Mouse (Mus musculus): ENCODE data around the gene Zfp148. TPM values are rescaled to one million over a fixed set of nuclear protein-coding genes. Genes with fewer than 3 reads are reported as not detected.
"Not testable (repeated sequence)": the region's sequence is repeated elsewhere in the genome, so short reads cannot be mapped to it uniquely, and the experiment has no call there.

Zfp148 gene
- polyA plus RNA-seq, 1 experiment from 2014 or later, result 72.5 TPM

- no peak overlapping the region for H3K4me2 ChIP-seq (replicated peaks)
- no peak overlapping the region for H3K27ac ChIP-seq
- peaks cover 19% of the 10 kb centered on the region for H3K4me1 ChIP-seq
- no peaks in the 10 kb centered on the region for H3K36me3 ChIP-seq
- H3K9ac ChIP-seq, result no peak overlapping the region
- no peak for ATAC-seq (ENCODE audit: low FRiP score, low read depth)
- H3K27me3 ChIP-seq, result no peaks in the 10 kb centered on the region
- no peak overlapping the region for H3K4me3 ChIP-seq
- WGBS, result 93% methylated on average over 3 of the region's 3 CpGs
- no peaks in the 10 kb centered on the region for H3K9me3 ChIP-seq
Observed at GRCm38 (mm10) chr16:33383584-33383983, 2.9 kb downstream of the Zfp148 start.

GRCm38 (mm10) chr16:33384057-33384456 lies 3.4 kb downstream of the Zfp148 start:
- ATAC-seq (ENCODE audit: low FRiP score, low read depth); H3K9me3 ChIP-seq; H3K27me3 ChIP-seq; H3K4me2 ChIP-seq (replicated peaks); H3K4me3 ChIP-seq; H3K36me3 ChIP-seq; H3K9ac ChIP-seq; H3K27ac ChIP-seq: not testable (repeated sequence)
- WGBS, result 64% methylated on average over 2 of the region's 2 CpGs
- peaks cover 19% of the 10 kb centered on the region for H3K4me1 ChIP-seq

GRCm38 (mm10) chr16:33387013-33387412 lies 6.4 kb downstream of the Zfp148 start:
- Histone ChIP-seq H3K4me1 (peaks cover 10% of the 10 kb centered on the region), H3K4me2 (replicated peaks) (no peak overlapping the region), H3K4me3 (no peak overlapping the region), H3K36me3 (no peaks in the 10 kb centered on the region), H3K9me3 (no peaks in the 10 kb centered on the region), H3K27me3 (no peaks in the 10 kb centered on the region), H3K9ac (no peak overlapping the region), H3K27ac (no peak overlapping the region)
- no peak for ATAC-seq (ENCODE audit: low FRiP score, low read depth)
- WGBS, result 84% methylated on average over 2 of the region's 2 CpGs

- H3K9ac ChIP-seq, result no peak overlapping the region
- no peaks in the 10 kb centered on the region for H3K36me3 ChIP-seq
- no peak overlapping the region for H3K4me2 ChIP-seq (replicated peaks)
- 96% methylated on average over 2 of the region's 2 CpGs for WGBS
- no peak for ATAC-seq (ENCODE audit: low FRiP score, low read depth)
- no peak overlapping the region for H3K4me3 ChIP-seq
- no peaks in the 10 kb centered on the region for H3K27me3 ChIP-seq
- no peaks in the 10 kb centered on the region for H3K9me3 ChIP-seq
- H3K4me1 ChIP-seq, result peaks cover 6% of the 10 kb centered on the region
- H3K27ac ChIP-seq, result no peak overlapping the region
Observed at GRCm38 (mm10) chr16:33387420-33387819, 6.8 kb downstream of the Zfp148 start.

- Histone ChIP-seq H3K27ac (peak overlapping the region; percentile 74; the same call in 1 of the 2 replicates), H3K36me3 (no peaks in the 10 kb centered on the region), H3K4me2 (replicated peaks) (peak overlapping the region; percentile 82), H3K9ac (peak overlapping the region; percentile 72), H3K4me1 (peaks cover 37% of the 10 kb centered on the region), H3K27me3 (no peaks in the 10 kb centered on the region), H3K9me3 (no peaks in the 10 kb centered on the region), H3K4me3 (peak overlapping the region; percentile 50)
- WGBS, result 1% methylated on average over 28 of the region's 28 CpGs
- ATAC-seq (ENCODE audit: low FRiP score, low read depth), result peak; percentile 84
Observed at GRCm38 (mm10) chr16:33399913-33400782, 19.5 kb downstream of the Zfp148 start.

- Histone ChIP-seq H3K27me3 (no peaks in the 10 kb centered on the region), H3K9ac (no peak overlapping the region), H3K4me3 (no peak overlapping the region), H3K36me3 (no peaks in the 10 kb centered on the region), H3K9me3 (no peaks in the 10 kb centered on the region), H3K27ac (no peak overlapping the region), H3K4me2 (replicated peaks) (no peak overlapping the region), H3K4me1 (peaks cover 37% of the 10 kb centered on the region)
- 71% methylated on average over 4 of the region's 4 CpGs for WGBS
- ATAC-seq (ENCODE audit: low FRiP score, low read depth), result no peak
Observed at GRCm38 (mm10) chr16:33400943-33401342, 20.3 kb downstream of the Zfp148 start.

GRCm38 (mm10) chr16:33403258-33403657 lies 22.6 kb downstream of the Zfp148 start:
- Histone ChIP-seq H3K4me2 (replicated peaks) (no peak overlapping the region), H3K4me1 (peaks cover 37% of the 10 kb centered on the region), H3K9me3 (no peaks in the 10 kb centered on the region), H3K27ac (no peak overlapping the region), H3K4me3 (no peak overlapping the region), H3K9ac (no peak overlapping the region), H3K36me3 (no peaks in the 10 kb centered on the region), H3K27me3 (no peaks in the 10 kb centered on the region)
- WGBS, result 88% methylated on average over 2 of the region's 2 CpGs
- ATAC-seq (ENCODE audit: low FRiP score, low read depth), result no peak

GRCm38 (mm10) chr16:33404055-33404454 lies 23.4 kb downstream of the Zfp148 start:
- H3K27me3 ChIP-seq, result no peaks in the 10 kb centered on the region
- peaks cover 36% of the 10 kb centered on the region for H3K4me1 ChIP-seq
- no peak overlapping the region for H3K4me3 ChIP-seq
- no peak overlapping the region for H3K4me2 ChIP-seq (replicated peaks)
- H3K27ac ChIP-seq, result no peak overlapping the region
- H3K36me3 ChIP-seq, result no peaks in the 10 kb centered on the region
- no peaks in the 10 kb centered on the region for H3K9me3 ChIP-seq
- no peak for ATAC-seq (ENCODE audit: low FRiP score, low read depth)
- WGBS, result 76% methylated on average over 3 of the region's 3 CpGs
- no peak overlapping the region for H3K9ac ChIP-seq

GRCm38 (mm10) chr16:33405487-33405886 lies 24.9 kb downstream of the Zfp148 start:
- H3K27me3 ChIP-seq, result no peaks in the 10 kb centered on the region
- H3K9me3 ChIP-seq, result no peaks in the 10 kb centered on the region
- H3K4me2 ChIP-seq (replicated peaks), result no peak overlapping the region
- no peaks in the 10 kb centered on the region for H3K36me3 ChIP-seq
- H3K4me3 ChIP-seq, result no peak overlapping the region
- WGBS, result 88% methylated on average over 4 of the region's 4 CpGs
- no peak for ATAC-seq (ENCODE audit: low FRiP score, low read depth)
- H3K27ac ChIP-seq, result no peak overlapping the region
- H3K9ac ChIP-seq, result no peak overlapping the region
- peaks cover 22% of the 10 kb centered on the region for H3K4me1 ChIP-seq

GRCm38 (mm10) chr16:33410151-33410550 lies 29.5 kb downstream of the Zfp148 start:
- ATAC-seq (ENCODE audit: low FRiP score, low read depth), result no peak
- no peaks in the 10 kb centered on the region for H3K9me3 ChIP-seq
- WGBS, result 81% methylated on average over 2 of the region's 2 CpGs
- H3K4me3 ChIP-seq, result no peak overlapping the region
- no peak overlapping the region for H3K27ac ChIP-seq
- H3K27me3 ChIP-seq, result no peaks in the 10 kb centered on the region
- H3K4me1 ChIP-seq, result peaks cover 26% of the 10 kb centered on the region
- no peak overlapping the region for H3K4me2 ChIP-seq (replicated peaks)
- no peaks in the 10 kb centered on the region for H3K36me3 ChIP-seq
- no peak overlapping the region for H3K9ac ChIP-seq

- H3K9ac ChIP-seq, result no peak overlapping the region
- no peaks in the 10 kb centered on the region for H3K27me3 ChIP-seq
- 95% methylated on average over 1 of the region's 1 CpGs for WGBS
- no peak overlapping the region for H3K4me2 ChIP-seq (replicated peaks)
- no peak overlapping the region for H3K4me3 ChIP-seq
- no peak overlapping the region for H3K27ac ChIP-seq
- H3K4me1 ChIP-seq, result peaks cover 30% of the 10 kb centered on the region
- no peaks in the 10 kb centered on the region for H3K36me3 ChIP-seq
- no peaks in the 10 kb centered on the region for H3K9me3 ChIP-seq
- ATAC-seq (ENCODE audit: low FRiP score, low read depth), result no peak
Observed at GRCm38 (mm10) chr16:33410605-33411004, 30.0 kb downstream of the Zfp148 start.

GRCm38 (mm10) chr16:33414191-33414590 lies 33.6 kb downstream of the Zfp148 start:
- ATAC-seq (ENCODE audit: low FRiP score, low read depth), result no peak
- peaks cover 43% of the 10 kb centered on the region for H3K4me1 ChIP-seq
- no peaks in the 10 kb centered on the region for H3K9me3 ChIP-seq
- H3K4me2 ChIP-seq (replicated peaks), result no peak overlapping the region
- H3K36me3 ChIP-seq, result no peaks in the 10 kb centered on the region
- H3K27ac ChIP-seq, result no peak overlapping the region
- no peak overlapping the region for H3K9ac ChIP-seq
- no peaks in the 10 kb centered on the region for H3K27me3 ChIP-seq
- no peak overlapping the region for H3K4me3 ChIP-seq
- 86% methylated on average over 5 of the region's 5 CpGs for WGBS

- Histone ChIP-seq H3K4me1 (peaks cover 41% of the 10 kb centered on the region), H3K27me3 (no peaks in the 10 kb centered on the region), H3K36me3 (no peaks in the 10 kb centered on the region), H3K27ac (no peak overlapping the region), H3K9me3 (no peaks in the 10 kb centered on the region), H3K4me2 (replicated peaks) (no peak overlapping the region), H3K9ac (no peak overlapping the region), H3K4me3 (no peak overlapping the region)
- 80% methylated on average over 5 of the region's 5 CpGs for WGBS
- ATAC-seq (ENCODE audit: low FRiP score, low read depth), result no peak
Observed at GRCm38 (mm10) chr16:33415607-33416006, 35.0 kb downstream of the Zfp148 start.
